Mouse (Mus musculus) heart, embryonic 14.5 days (tissue): ENCODE measurements around the gene Lasp1. TPM values are rescaled to one million over a fixed set of nuclear protein-coding genes. Genes with fewer than 3 reads are reported as not detected.
A peak's percentile ranks its signal among the peaks of the same experiment; 100 is the strongest.

Experiments
- ATAC-seq: fragments of 200-750 bp; cut with Nextera tagmentation; 2 replicates; pipeline ENCODE4 v1.8.0; 2017; ENCODE audit warnings: low read depth, moderate TSS enrichment; ENCODE audit not compliant: insufficient number of reproducible peaks, insufficient read depth, low FRiP score
- H3K27ac ChIP-seq, 2 experiments: fragments of 200-500 bp in 1 of 2; fragments of 300-500 bp in 1 of 2; sonication (generic) in 1 of 2; replicated peaks in 1 of 2; 2 replicates each; pipeline ENCODE4 v1.5.1; 2012 to 2014; ENCODE audit warnings: low read depth in 2 of 2, low read length in 2 of 2, control low read depth in 1 of 2, mild to moderate bottlenecking in 1 of 2, mixed read lengths in 1 of 2; ENCODE audit not compliant: control insufficient read depth in 1 of 2, insufficient read depth in 1 of 2
- H3K27me3 ChIP-seq: fragments of 300-500 bp; sonication (generic); 2 replicates; pipeline ENCODE4 v1.6.1; 2014; ENCODE audit warnings: mild to moderate bottlenecking, low read length, control low read depth; ENCODE audit not compliant: control insufficient read depth, insufficient read depth
- H3K36me3 ChIP-seq: fragments of 300-500 bp; sonication (generic); 2 replicates; pipeline ENCODE4 v1.6.1; 2014; ENCODE audit warnings: mild to moderate bottlenecking, control low read depth, low read length, mixed read lengths; ENCODE audit not compliant: control insufficient read depth, insufficient read depth
- H3K4me1 ChIP-seq, 2 experiments: fragments of 200-500 bp in 1 of 2; fragments of 300-500 bp in 1 of 2; sonication (generic) in 1 of 2; 2 replicates each; pipeline ENCODE4 v1.6.1; 2012 to 2014; ENCODE audit warnings: low read length in 2 of 2, control low read depth in 1 of 2, mixed read lengths in 1 of 2; ENCODE audit not compliant: control insufficient read depth in 2 of 2, insufficient read depth in 2 of 2
- H3K4me2 ChIP-seq: fragments of 300-500 bp; sonication (generic); 2 replicates; pipeline ENCODE4 v1.6.1; 2014; ENCODE audit warnings: mild to moderate bottlenecking, low read length
- H3K4me3 ChIP-seq, 2 experiments: fragments of 200-500 bp in 1 of 2; fragments of 300-500 bp in 1 of 2; sonication (generic) in 1 of 2; 2 replicates each; pipeline ENCODE4 v1.5.1; 2012 to 2014; ENCODE audit warnings: low read length in 2 of 2, mild to moderate bottlenecking in 2 of 2, control low read depth in 1 of 2, low read depth in 1 of 2, moderate library complexity in 1 of 2; ENCODE audit not compliant: control insufficient read depth in 1 of 2, insufficient read depth in 1 of 2
- H3K9ac ChIP-seq: fragments of 300-500 bp; sonication (generic); 2 replicates; pipeline ENCODE4 v1.6.1; 2014; ENCODE audit warnings: mild to moderate bottlenecking, low read length
- H3K9me3 ChIP-seq: fragments of 300-500 bp; sonication (generic); 2 replicates; pipeline ENCODE4 v1.6.1; 2016; ENCODE audit warnings: low read length, control low read depth; ENCODE audit not compliant: control insufficient read depth
- WGBS: fragments of 180-500 bp; shearing (Covaris S2); extraction: QIAGEN DNeasy Blood & Tissue Kit; methylation state at CpG from one replicate; pipeline ENCODE4 v1.1.7; 2014; 5-methylcytosine and 5-hydroxymethylcytosine counted together
- polyA plus RNA-seq: library from polyadenylated mRNA; unstranded; fragments of >200 nt; fragmentation: Nextera tagmentation; extraction: Ambion mirVana; gene quantifications from 2 replicates; pipeline ENCODE4 v1.2.1, GENCODE M21; 2014

Lasp1 gene
- 26.5 and 28.1 TPM in 2 replicates for polyA plus RNA-seq

- Histone ChIP-seq H3K4me1 (peaks cover 15 to 32% of the 10 kb centered on the region in 2 experiments), H3K4me3 (peak within 1 kb of the TSS; percentile 84 to 85), H3K36me3 (no peaks in the 10 kb centered on the region), H3K9ac (peak within 1 kb of the TSS; percentile 90), H3K9me3 (no peaks in the 10 kb centered on the region), H3K27ac (peak within 1 kb of the TSS; percentile 87 to 94), H3K4me2 (peak within 1 kb of the TSS; percentile 71), H3K27me3 (no peaks in the 10 kb centered on the region)
- WGBS = 2% methylated on average over 11 of the region's 11 CpGs
- ATAC-seq = peak; percentile 16; the same call in 1 of the 2 replicates
Observed at GRCm38 (mm10) chr11:97798782-97799145, at the start of gene Lasp1. Gene Lasp1, plus strand, starts transcription at chr11:97799000.

DNA sequence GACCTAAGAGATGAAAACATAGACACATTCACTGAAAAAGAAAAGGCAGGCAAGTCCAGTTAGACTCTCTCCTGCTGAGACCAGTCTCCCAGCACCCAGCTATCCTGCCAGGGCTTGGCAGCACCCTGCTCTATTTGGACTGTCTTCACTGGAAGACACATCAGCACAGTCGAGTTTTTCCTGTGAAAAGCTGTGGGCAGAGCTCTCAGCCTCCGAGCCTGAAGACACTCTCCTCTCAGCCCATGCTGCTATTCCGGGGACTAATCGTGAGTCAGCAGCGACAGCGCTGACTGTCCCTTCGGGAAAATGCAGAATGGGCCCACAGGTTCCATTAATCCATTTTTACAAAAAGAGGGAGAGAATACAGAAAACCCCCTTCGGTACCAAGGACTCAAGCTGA lies 45.5 kb upstream of the Lasp1 start:
- no peaks in the 10 kb centered on the region for H3K9me3 ChIP-seq
- H3K4me2 ChIP-seq = no peak overlapping the region
- ATAC-seq = no peak
- no peaks in the 10 kb centered on the region for H3K27me3 ChIP-seq
- peaks cover 95% of the 10 kb centered on the region for H3K36me3 ChIP-seq
- H3K9ac ChIP-seq = no peak overlapping the region
- no peak overlapping the region for H3K4me3 ChIP-seq
- H3K27ac ChIP-seq = no peak overlapping the region
- 91% methylated on average over 8 of the region's 8 CpGs for WGBS
- H3K4me1 ChIP-seq = no peaks in the 10 kb centered on the region

GRCm38 (mm10) chr11:97758125-97758524 lies 40.7 kb upstream of the Lasp1 start:
- no peaks in the 10 kb centered on the region for H3K9me3 ChIP-seq
- H3K4me1 ChIP-seq = no peaks in the 10 kb centered on the region
- peaks cover 92% of the 10 kb centered on the region for H3K36me3 ChIP-seq
- no peak overlapping the region for H3K4me2 ChIP-seq
- H3K4me3 ChIP-seq = no peak overlapping the region
- H3K27ac ChIP-seq = no peak overlapping the region
- no peaks in the 10 kb centered on the region for H3K27me3 ChIP-seq
- WGBS = 91% methylated on average over 1 of the region's 1 CpGs
- H3K9ac ChIP-seq = no peak overlapping the region
- no peak for ATAC-seq

- Histone ChIP-seq H3K4me2 (no peak overlapping the region), H3K36me3 (peaks cover 91% of the 10 kb centered on the region), H3K4me1 (no peaks in the 10 kb centered on the region), H3K9me3 (no peaks in the 10 kb centered on the region), H3K4me3 (no peak overlapping the region), H3K9ac (no peak overlapping the region), H3K27ac (no peak overlapping the region), H3K27me3 (no peaks in the 10 kb centered on the region)
- no peak for ATAC-seq
- 74% methylated on average over 6 of the region's 6 CpGs for WGBS
Observed at GRCm38 (mm10) chr11:97758942-97759341, 39.9 kb upstream of the Lasp1 start.

- ATAC-seq = no peak
- Histone ChIP-seq H3K4me2 (no peak overlapping the region), H3K4me1 (peaks cover 0 to 9% of the 10 kb centered on the region in 2 experiments; a peak in 2 of 4 replicates), H3K4me3 (no peak overlapping the region), H3K9ac (no peak overlapping the region), H3K36me3 (peaks cover 73% of the 10 kb centered on the region), H3K27ac (no peak overlapping the region), H3K9me3 (no peaks in the 10 kb centered on the region), H3K27me3 (no peaks in the 10 kb centered on the region)
Observed at GRCm38 (mm10) chr11:97761638-97762037, 37.2 kb upstream of the Lasp1 start.

- peak within 1 kb of the TSS; percentile 75 to 97 for H3K4me3 ChIP-seq
- peaks cover 0 to 9% of the 10 kb centered on the region in 2 experiments; a peak in 2 of 4 replicates for H3K4me1 ChIP-seq
- peak within 1 kb of the TSS; percentile 77 to 95 for H3K27ac ChIP-seq
- H3K4me2 ChIP-seq = peak within 1 kb of the TSS; percentile 88
- no peaks in the 10 kb centered on the region for H3K27me3 ChIP-seq
- under 1% methylated on average over 38 of the region's 38 CpGs for WGBS
- peak within 1 kb of the TSS; percentile 92 for H3K9ac ChIP-seq
- no peaks in the 10 kb centered on the region for H3K9me3 ChIP-seq
- peak; percentile 89 for ATAC-seq
- H3K36me3 ChIP-seq = peaks cover 31% of the 10 kb centered on the region
Observed at GRCm38 (mm10) chr11:97766154-97766881, 32.5 kb upstream of the Lasp1 start, which contains the start of gene Cwc25. Gene Cwc25, minus strand, starts transcription at chr11:97766556.

DNA sequence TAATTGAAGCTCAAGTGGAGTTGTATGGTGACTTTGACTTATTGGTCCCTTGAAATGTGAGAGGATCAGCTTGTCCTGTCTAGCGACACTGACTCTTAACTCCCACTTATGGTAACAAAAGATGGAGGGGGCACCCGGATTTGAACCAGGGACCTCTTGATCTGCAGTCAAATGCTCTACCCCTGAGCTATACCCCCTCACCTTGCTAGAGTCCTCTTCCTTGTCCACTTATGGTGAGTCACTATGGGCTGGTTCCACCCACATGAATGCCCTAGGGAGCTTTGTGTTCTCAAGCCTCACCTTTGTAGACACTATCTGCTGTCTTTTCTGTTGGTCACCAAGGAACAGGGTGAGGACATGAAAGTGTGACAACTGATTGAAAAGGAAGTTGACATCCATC lies 29.1 kb upstream of the Lasp1 start:
- Histone ChIP-seq H3K4me3 (no peak overlapping the region), H3K4me2 (no peak overlapping the region), H3K9ac (no peak overlapping the region), H3K4me1 (peaks cover 0 to 9% of the 10 kb centered on the region in 2 experiments; a peak in 2 of 4 replicates), H3K27ac (no peak overlapping the region), H3K9me3 (no peaks in the 10 kb centered on the region), H3K36me3 (no peaks in the 10 kb centered on the region), H3K27me3 (no peaks in the 10 kb centered on the region)
- WGBS = 22% methylated on average over 2 of the region's 2 CpGs
- ATAC-seq = no peak

DNA sequence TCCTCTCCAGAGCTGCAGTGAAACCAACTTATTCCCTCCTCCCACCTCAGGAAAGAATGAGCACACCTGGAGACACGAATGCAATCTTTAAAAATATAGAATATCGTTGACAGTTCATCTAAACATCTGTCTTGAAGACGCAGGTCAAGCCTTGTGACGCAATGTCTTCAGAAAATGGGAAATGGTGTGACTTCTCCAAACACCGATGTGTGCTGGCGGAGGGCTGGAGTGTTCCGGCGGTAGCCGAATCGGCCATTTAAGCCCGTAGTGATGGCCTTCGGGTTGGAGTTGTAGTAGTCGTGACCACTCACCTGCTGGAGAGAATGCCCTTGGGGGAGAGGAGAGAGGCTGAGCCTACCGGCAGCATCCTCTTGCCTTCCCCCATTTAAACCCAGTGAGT lies 27.4 kb upstream of the Lasp1 start:
- Histone ChIP-seq H3K9me3 (no peaks in the 10 kb centered on the region), H3K4me3 (no peak overlapping the region), H3K27ac (no peak overlapping the region), H3K9ac (no peak overlapping the region), H3K27me3 (no peaks in the 10 kb centered on the region), H3K36me3 (peaks cover 11% of the 10 kb centered on the region), H3K4me1 (no peaks in the 10 kb centered on the region), H3K4me2 (no peak overlapping the region)
- ATAC-seq = no peak
- 74% methylated on average over 14 of the region's 14 CpGs for whole genome bisulfite sequencing
